Mouse (Mus musculus) left cerebral cortex, postnatal 25 days (tissue): Measurements from ENCODE around the gene Ap5b1. TPM values are rescaled to one million over a fixed set of nuclear protein-coding genes. Genes with fewer than 3 reads are reported as not detected.

Source experiments
- DNase-seq, 2 experiments: peaks; one replicate each; pipeline ENCODE4 v3.0.0; 2022; ENCODE audit warnings: low spot score in 2 of 2, mixed read lengths in 1 of 2
- intact Hi-C: fragments of 180-260 bp; cut with DNase I; formaldehyde crosslinking; loops from one replicate; pipeline ENCODE4 v1.15.1; 2025
- total RNA-seq, 2 experiments: library from RNA; stranded (reverse); gene quantifications; 2 replicates each; pipeline ENCODE4 v1.2.3; 2021

The Ap5b1 gene
- total RNA-seq, 2 experiments from 2014 or later = 5.2 to 6.4 TPM

- intact Hi-C loops = loop anchor here (2.0 kb wide), 1 partner anchor 29 kb away; no protein-coding TSS in a partner anchor
- DNase-seq = no peak
These were observed 5.9 kb upstream of the Ap5b1 start for GRCm38 (mm10) chr19:5561886-5562285.

- no peak for DNase-seq
- intact Hi-C loops = no loop called here
These were observed 5.0 kb upstream of the Ap5b1 start for GRCm38 (mm10) chr19:5562776-5563175.

GRCm38 (mm10) chr19:5566316-5566715 is 1.5 kb upstream of the Ap5b1 start:
- DNase-seq = no peak
- intact Hi-C loops = no loop called here

- DNase-seq = no peak
- intact Hi-C loops = no loop called here
These were observed 668 bp upstream of the Ap5b1 start for GRCm38 (mm10) chr19:5567180-5567533.

- intact Hi-C loops = loop anchor here (1.0 to 2.0 kb wide), 2 partner anchors 39 to 106 kb away; no protein-coding TSS in a partner anchor
- peak; percentile 74 to 81 for DNase-seq
These were observed 780 bp downstream of the Ap5b1 start for GRCm38 (mm10) chr19:5568470-5569140.

- intact Hi-C loops = loop anchor here (2.0 kb wide), 1 partner anchor 107 kb away; no protein-coding TSS in a partner anchor
- DNase-seq = no peak
These were observed 1.7 kb downstream of the Ap5b1 start for GRCm38 (mm10) chr19:5569521-5569920.

GRCm38 (mm10) chr19:5570353-5571246 is 2.8 kb downstream of the Ap5b1 start:
- no peak for DNase-seq
- intact Hi-C loops = no loop called here

- intact Hi-C loops = no loop called here
- DNase-seq = no peak
These were observed 4.0 kb downstream of the Ap5b1 start for GRCm38 (mm10) chr19:5571831-5572230.

- intact Hi-C loops = no loop called here
- peak; percentile 45 to 94 for DNase-seq
These were observed 4.7 kb downstream of the Ap5b1 start for GRCm38 (mm10) chr19:5572331-5573125.

- no peak for DNase-seq
- intact Hi-C loops = no loop called here
These were observed 7.5 kb downstream of the Ap5b1 start for GRCm38 (mm10) chr19:5575336-5575735.

- DNase-seq = no peak
- intact Hi-C loops = loop anchor here (5.0 to 10.0 kb wide), 2 partner anchors 37 to 145 kb away; no protein-coding TSS in a partner anchor
These were observed 12.1 kb downstream of the Ap5b1 start for GRCm38 (mm10) chr19:5579971-5580370.

- DNase-seq = no peak
- intact Hi-C loops = loop anchor here (5.0 to 10.0 kb wide), 2 partner anchors 37 to 146 kb away; no protein-coding TSS in a partner anchor
These were observed 13.0 kb downstream of the Ap5b1 start for GRCm38 (mm10) chr19:5580776-5581175.

- intact Hi-C loops = loop anchor here (5.0 to 10.0 kb wide), 2 partner anchors 35 to 147 kb away; no protein-coding TSS in a partner anchor
- DNase-seq = no peak
These were observed 14.2 kb downstream of the Ap5b1 start for GRCm38 (mm10) chr19:5581995-5582394.

- intact Hi-C loops = loop anchor here (10.0 kb wide), 1 partner anchor 154 kb away; no protein-coding TSS in a partner anchor
- DNase-seq = no peak
These were observed 21.3 kb downstream of the Ap5b1 start for GRCm38 (mm10) chr19:5589159-5589558.

- no peak for DNase-seq
- intact Hi-C loops = no loop called here
These were observed 24.1 kb downstream of the Ap5b1 start for GRCm38 (mm10) chr19:5591888-5592287.

GRCm38 (mm10) chr19:5599224-5599623 is 31.4 kb downstream of the Ap5b1 start:
- intact Hi-C loops = no loop called here
- DNase-seq = no peak

GRCm38 (mm10) chr19:5601752-5602541 is 34.1 kb downstream of the Ap5b1 start, which contains the start of gene Rnaseh2c:
Rnaseh2c (plus strand) TSS chr19:5601873.
- intact Hi-C loops = loop anchor here (5.0 kb wide), 1 partner anchor 35 kb away; the partner anchor contains the start of gene Rela
- DNase-seq = peak; percentile 86 to 92

GRCm38 (mm10) chr19:5603664-5604063 is 35.8 kb downstream of the Ap5b1 start:
- intact Hi-C loops = loop anchor here (5.0 kb wide), 1 partner anchor 34 kb away; the partner anchor contains the start of gene Rela
- DNase-seq = no peak

GRCm38 (mm10) chr19:5605126-5605525 is 37.3 kb downstream of the Ap5b1 start:
- DNase-seq = peak in 1 of 2 experiments; percentile 56
- intact Hi-C loops = no loop called here
